11 mouse cellular contexts compared by ENCODE assay signal in the genomic region with DNA sequence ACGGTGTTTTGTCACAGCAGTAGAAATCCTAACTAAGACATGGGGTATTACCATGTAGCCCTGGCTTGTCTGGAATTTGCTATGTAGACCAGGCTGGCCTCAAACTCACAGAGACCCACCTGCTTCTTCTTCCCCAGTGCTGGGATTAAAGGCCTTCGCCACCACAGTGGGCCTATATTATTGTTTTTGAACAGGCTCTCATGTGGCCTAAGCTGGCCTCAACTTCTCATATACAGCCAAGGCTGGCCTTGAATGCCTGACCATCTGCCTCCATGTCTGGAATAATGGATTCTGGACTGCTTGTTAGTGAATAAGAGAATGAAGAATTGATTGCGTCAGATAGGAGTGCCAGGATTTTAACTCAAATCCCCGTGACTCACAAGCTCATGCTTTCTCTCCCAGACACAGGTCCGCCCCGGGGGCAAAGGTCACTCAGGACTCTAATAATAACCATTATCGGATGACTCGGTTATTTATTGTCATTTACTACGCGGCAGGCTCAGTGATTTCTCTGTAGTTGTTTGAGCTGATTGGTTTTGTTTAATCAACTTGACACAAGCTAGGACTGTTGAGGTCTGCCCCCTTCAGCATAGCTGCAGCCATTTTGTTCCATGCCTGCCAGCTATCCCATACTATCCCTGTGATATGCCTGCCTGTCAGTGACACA. TPM values are rescaled to one million over a fixed set of nuclear protein-coding genes. Genes with fewer than 3 reads are reported as not detected.
DNase-seq lines count a peak whose midpoint lies in the region; ATAC-seq and TF ChIP-seq lines count a peak whose summit lies in the region.
"Had no signal": no experiment of that assay in that cellular context is flagged by ENCODE, and none has a peak within 500 bp of the region (broad histone marks: within the 10 kb centered on the region; RNA-seq: fewer than 3 reads in every experiment).

No protein-coding gene starts in this region.

- no peak overlapping the region for H3K27ac ChIP-seq in hindbrain, postnatal 0 days
- no peak overlapping the region for H3K27ac ChIP-seq in hindbrain, embryonic 13.5 days
- no peak overlapping the region for H3K27ac ChIP-seq in gastrocnemius, adult 2 months
- H3K27ac ChIP-seq: limb, embryonic 12.5 days had no signal

- WGBS in hindbrain, postnatal 0 days = 51% methylated on average over 10 of the region's 10 CpGs
- 44% methylated on average over 10 of the region's 10 CpGs for WGBS in hindbrain, embryonic 13.5 days

- no peaks in the 10 kb centered on the region for H3K9me3 ChIP-seq in hindbrain, postnatal 0 days (ENCODE audit: low read length)
- H3K9me3 ChIP-seq in hindbrain, embryonic 13.5 days = no peaks in the 10 kb centered on the region
- H3K9me3 ChIP-seq: limb, embryonic 12.5 days had no signal

- no peak for TF ChIP-seq CTCF in hindbrain, postnatal 0 days (IDR thresholded peaks at IDR 0.05; ENCODE audit: low read depth)
- TF ChIP-seq CTCF in gastrocnemius, adult 2 months (IDR thresholded peaks at IDR 0.05) = no peak

- ATAC-seq in hindbrain, postnatal 0 days = peak; percentile 29; the same call in 1 of the 2 replicates
- ATAC-seq in hindbrain, embryonic 13.5 days (ENCODE audit: low FRiP score) = no peak

- H3K27me3 ChIP-seq in hindbrain, postnatal 0 days (ENCODE audit: insufficient read depth, low read length) = no peaks in the 10 kb centered on the region
- no peaks in the 10 kb centered on the region for H3K27me3 ChIP-seq in hindbrain, embryonic 13.5 days
- H3K27me3 ChIP-seq: limb, embryonic 12.5 days had no signal

- no peaks in the 10 kb centered on the region for H3K4me1 ChIP-seq in hindbrain, postnatal 0 days (ENCODE audit: insufficient read depth, low read length)
- H3K4me1 ChIP-seq in hindbrain, embryonic 13.5 days (replicated peaks) = no peaks in the 10 kb centered on the region
- H3K4me1 ChIP-seq: limb, embryonic 12.5 days had no signal

- no peak overlapping the region for H3K4me3 ChIP-seq in hindbrain, postnatal 0 days (ENCODE audit: low read length)
- no peak overlapping the region for H3K4me3 ChIP-seq in hindbrain, embryonic 13.5 days
- H3K4me3 ChIP-seq in gastrocnemius, adult 2 months = no peak overlapping the region
- H3K4me3 ChIP-seq: limb, embryonic 12.5 days had no signal

- peak; percentile 2 for DNase-seq in hindbrain, postnatal 0 days (ENCODE audit: low spot score)
- peak; percentile 36 for DNase-seq in 3134 (ENCODE audit: extremely low read depth, insufficient read length, low spot score)
- DNase-seq in adrenal gland, postnatal 14 days = peak; percentile 59
- peak; percentile 19 for DNase-seq in kidney, postnatal 10 days
- DNase-seq in gastrocnemius, adult 2 months = no peak
- no peak for DNase-seq in urinary bladder, postnatal 10 days (ENCODE audit: low spot score)
- DNase-seq in frontal cortex, adult 2 months (ENCODE audit: extremely low spot score in 1 of 2, low spot score in 1 of 2) = no peak
- DNase-seq: cerebellum, adult 11 months; lung, postnatal 36 days had no signal

- intact Hi-C loops in gastrocnemius, adult 2 months (cut with DNase I) = no loop called here

- no peak overlapping the region for H3K9ac ChIP-seq in hindbrain, postnatal 0 days (replicated peaks; ENCODE audit: low read length)
- no peak overlapping the region for H3K9ac ChIP-seq in hindbrain, embryonic 13.5 days
- H3K9ac ChIP-seq: limb, embryonic 12.5 days had no signal

- H3K36me3 ChIP-seq in hindbrain, postnatal 0 days (ENCODE audit: insufficient read depth, low read length) = no peaks in the 10 kb centered on the region
- H3K36me3 ChIP-seq in hindbrain, embryonic 13.5 days = no peaks in the 10 kb centered on the region
- H3K36me3 ChIP-seq: limb, embryonic 12.5 days had no signal

- no peak overlapping the region for H3K4me2 ChIP-seq in hindbrain, postnatal 0 days (ENCODE audit: low read depth, low read length)
- no peak overlapping the region for H3K4me2 ChIP-seq in hindbrain, embryonic 13.5 days
- H3K4me2 ChIP-seq: limb, embryonic 12.5 days had no signal

RNA-seq across cellular contexts. Expression of a gene that starts 1.9 kb away (rescaled TPM):
- total RNA-seq in hindbrain, postnatal 0 days (2014; rRNA removed) = not detected in 2 replicates
- not detected in 2 replicates for polyA plus RNA-seq in hindbrain, postnatal 0 days (2015; fragmentation: Nextera tagmentation; extraction: Ambion mirVana)
- 0.13 TPM in 1 of 2 replicates, not detected in the other for polyA plus RNA-seq in hindbrain, embryonic 13.5 days (2015; fragmentation: Nextera tagmentation; extraction: Ambion mirVana)
- 0.41 and 0.75 TPM in 2 replicates for total RNA-seq in adrenal gland, postnatal 14 days (2021)
- total RNA-seq in gastrocnemius, adult 2 months (2021) = not detected
- polyA plus RNA-seq in frontal cortex, adult 2 months (2012; rRNA removed) = 0.08 TPM in 1 of 2 replicates, not detected in the other

RNA-seq across cellular contexts. Expression of a gene that starts 12.8 kb away (rescaled TPM):
- total RNA-seq in hindbrain, postnatal 0 days (2014; rRNA removed) = not detected in 2 replicates
- not detected in 2 replicates for polyA plus RNA-seq in hindbrain, postnatal 0 days (2015; fragmentation: Nextera tagmentation; extraction: Ambion mirVana)
- not detected in 2 replicates for polyA plus RNA-seq in hindbrain, embryonic 13.5 days (2015; fragmentation: Nextera tagmentation; extraction: Ambion mirVana)
- not detected in 2 replicates for total RNA-seq in adrenal gland, postnatal 14 days (2021)
- total RNA-seq in gastrocnemius, adult 2 months (2021) = not detected
- not detected in 2 replicates for polyA plus RNA-seq in frontal cortex, adult 2 months (2012; rRNA removed)
- polyA plus RNA-seq: limb, embryonic 12.5 days had no signal

RNA-seq across cellular contexts. Expression of a gene that starts 31.5 kb away (rescaled TPM):
- 9.2 and 11.7 TPM in 2 replicates for total RNA-seq in hindbrain, postnatal 0 days (2014; rRNA removed)
- polyA plus RNA-seq in hindbrain, postnatal 0 days (2015; fragmentation: Nextera tagmentation; extraction: Ambion mirVana) = 6.1 and 7.0 TPM in 2 replicates
- polyA plus RNA-seq in hindbrain, embryonic 13.5 days (2015; fragmentation: Nextera tagmentation; extraction: Ambion mirVana) = 7.8 and 9.4 TPM in 2 replicates
- 31.0 and 34.1 TPM in 2 replicates for total RNA-seq in adrenal gland, postnatal 14 days (2021)
- 1 to 10 TPM; 5.9 to 6.3 TPM for total RNA-seq in gastrocnemius, adult 2 months (2021)
- 12.0 and 14.5 TPM in 2 replicates for polyA plus RNA-seq in frontal cortex, adult 2 months (2012; rRNA removed)

RNA-seq across cellular contexts. Expression of a gene that starts 38.8 kb away (rescaled TPM):
- total RNA-seq in hindbrain, postnatal 0 days (2014; rRNA removed) = not detected in 2 replicates
- not detected in 2 replicates for polyA plus RNA-seq in hindbrain, postnatal 0 days (2015; fragmentation: Nextera tagmentation; extraction: Ambion mirVana)
- polyA plus RNA-seq in hindbrain, embryonic 13.5 days (2015; fragmentation: Nextera tagmentation; extraction: Ambion mirVana) = not detected in 2 replicates
- total RNA-seq in adrenal gland, postnatal 14 days (2021) = not detected in 2 replicates
- total RNA-seq in gastrocnemius, adult 2 months (2021) = not detected
- not detected in 2 replicates for polyA plus RNA-seq in frontal cortex, adult 2 months (2012; rRNA removed)
- polyA plus RNA-seq: limb, embryonic 12.5 days had no signal

Comparison
In these comparisons a context has a peak if more than half of its experiments do, and no peak if none do; other contexts are left out.
1. DNase-seq: peak in hindbrain, postnatal 0 days (single experiment), 3134 (single experiment), adrenal gland, postnatal 14 days (single experiment) and kidney, postnatal 10 days (single experiment); none in gastrocnemius, adult 2 months (single experiment), urinary bladder, postnatal 10 days (single experiment) and frontal cortex, adult 2 months (0 of 2).